Mouse (Mus musculus) heart, embryonic 14.5 days (tissue): ENCODE measurements around the gene Slc25a40. TPM values are rescaled to one million over a fixed set of nuclear protein-coding genes. Genes with fewer than 3 reads are reported as not detected.

Experiments used
- ATAC-seq: fragments of 200-750 bp; cut with Nextera tagmentation; 2 replicates; pipeline ENCODE4 v1.8.0; 2017; ENCODE audit warnings: low read depth, moderate TSS enrichment; ENCODE audit not compliant: insufficient number of reproducible peaks, insufficient read depth, low FRiP score
- H3K27ac ChIP-seq, 2 experiments: fragments of 200-500 bp in 1 of 2; fragments of 300-500 bp in 1 of 2; sonication (generic) in 1 of 2; replicated peaks in 1 of 2; 2 replicates each; pipeline ENCODE4 v1.5.1; 2012 to 2014; ENCODE audit warnings: low read depth in 2 of 2, low read length in 2 of 2, control low read depth in 1 of 2, mild to moderate bottlenecking in 1 of 2, mixed read lengths in 1 of 2; ENCODE audit not compliant: control insufficient read depth in 1 of 2, insufficient read depth in 1 of 2
- H3K27me3 ChIP-seq: fragments of 300-500 bp; sonication (generic); 2 replicates; pipeline ENCODE4 v1.6.1; 2014; ENCODE audit warnings: mild to moderate bottlenecking, low read length, control low read depth; ENCODE audit not compliant: control insufficient read depth, insufficient read depth
- H3K36me3 ChIP-seq: fragments of 300-500 bp; sonication (generic); 2 replicates; pipeline ENCODE4 v1.6.1; 2014; ENCODE audit warnings: mild to moderate bottlenecking, control low read depth, low read length, mixed read lengths; ENCODE audit not compliant: control insufficient read depth, insufficient read depth
- H3K4me1 ChIP-seq, 2 experiments: fragments of 200-500 bp in 1 of 2; fragments of 300-500 bp in 1 of 2; sonication (generic) in 1 of 2; 2 replicates each; pipeline ENCODE4 v1.6.1; 2012 to 2014; ENCODE audit warnings: low read length in 2 of 2, control low read depth in 1 of 2, mixed read lengths in 1 of 2; ENCODE audit not compliant: control insufficient read depth in 2 of 2, insufficient read depth in 2 of 2
- H3K4me2 ChIP-seq: fragments of 300-500 bp; sonication (generic); 2 replicates; pipeline ENCODE4 v1.6.1; 2014; ENCODE audit warnings: mild to moderate bottlenecking, low read length
- H3K4me3 ChIP-seq, 2 experiments: fragments of 200-500 bp in 1 of 2; fragments of 300-500 bp in 1 of 2; sonication (generic) in 1 of 2; 2 replicates each; pipeline ENCODE4 v1.5.1; 2012 to 2014; ENCODE audit warnings: low read length in 2 of 2, mild to moderate bottlenecking in 2 of 2, control low read depth in 1 of 2, low read depth in 1 of 2, moderate library complexity in 1 of 2; ENCODE audit not compliant: control insufficient read depth in 1 of 2, insufficient read depth in 1 of 2
- H3K9ac ChIP-seq: fragments of 300-500 bp; sonication (generic); 2 replicates; pipeline ENCODE4 v1.6.1; 2014; ENCODE audit warnings: mild to moderate bottlenecking, low read length
- H3K9me3 ChIP-seq: fragments of 300-500 bp; sonication (generic); 2 replicates; pipeline ENCODE4 v1.6.1; 2016; ENCODE audit warnings: low read length, control low read depth; ENCODE audit not compliant: control insufficient read depth
- WGBS: fragments of 180-500 bp; shearing (Covaris S2); extraction: QIAGEN DNeasy Blood & Tissue Kit; methylation state at CpG from one replicate; pipeline ENCODE4 v1.1.7; 2014; 5-methylcytosine and 5-hydroxymethylcytosine counted together
- polyA plus RNA-seq: library from polyadenylated mRNA; unstranded; fragments of >200 nt; fragmentation: Nextera tagmentation; extraction: Ambion mirVana; gene quantifications from 2 replicates; pipeline ENCODE4 v1.2.1, GENCODE M21; 2014

Slc25a40 gene
- 14.1 and 14.5 TPM in 2 replicates for polyA plus RNA-seq

GRCm38 (mm10) chr5:8422157-8422931, at the start of gene Slc25a40, which contains the start of gene Dbf4:
TSS of gene Slc25a40 (plus strand) at chr5:8422850.
TSS of gene Dbf4 (minus strand) at chr5:8422716.
- peak within 1 kb of the TSS; percentile 94 for H3K9ac ChIP-seq
- H3K9me3 ChIP-seq: no peaks in the 10 kb centered on the region
- H3K4me1 ChIP-seq: peaks cover 0 to 17% of the 10 kb centered on the region in 2 experiments; a peak in 3 of 4 replicates
- under 1% methylated on average over 92 of the region's 93 CpGs for WGBS
- H3K27me3 ChIP-seq: no peaks in the 10 kb centered on the region
- H3K36me3 ChIP-seq: peaks cover 25% of the 10 kb centered on the region
- ATAC-seq: peak; percentile 98
- H3K27ac ChIP-seq: peak within 1 kb of the TSS; percentile 84 to 86
- H3K4me3 ChIP-seq: peak within 1 kb of the TSS; percentile 86 to 89
- peak within 1 kb of the TSS; percentile 91 for H3K4me2 ChIP-seq

- H3K27ac ChIP-seq: no peak overlapping the region
- H3K4me1 ChIP-seq: no peaks in the 10 kb centered on the region
- no peak overlapping the region for H3K4me3 ChIP-seq
- no peaks in the 10 kb centered on the region for H3K9me3 ChIP-seq
- H3K36me3 ChIP-seq: no peaks in the 10 kb centered on the region
- ATAC-seq: no peak
- H3K4me2 ChIP-seq: no peak overlapping the region
- 0 out of 2 replicates have a peak, but pooled peaks cover under 1% of the 10 kb centered on the region for H3K27me3 ChIP-seq
- 77% methylated on average over 4 of the region's 4 CpGs for WGBS
- no peak overlapping the region for H3K9ac ChIP-seq
These were observed 49.2 kb upstream of the Slc25a40 start for GRCm38 (mm10) chr5:8373415-8373814.

- 70% methylated on average over 5 of the region's 5 CpGs for WGBS
- ATAC-seq: no peak
- H3K27ac ChIP-seq: no peak overlapping the region
- H3K4me2 ChIP-seq: no peak overlapping the region
- H3K9ac ChIP-seq: no peak overlapping the region
- no peak overlapping the region for H3K4me3 ChIP-seq
- H3K27me3 ChIP-seq: no peaks in the 10 kb centered on the region
- H3K36me3 ChIP-seq: no peaks in the 10 kb centered on the region
- no peaks in the 10 kb centered on the region for H3K9me3 ChIP-seq
- H3K4me1 ChIP-seq: no peaks in the 10 kb centered on the region
These were observed 48.2 kb upstream of the Slc25a40 start for GRCm38 (mm10) chr5:8374297-8374906.

GRCm38 (mm10) chr5:8393891-8394583, 28.6 kb upstream of the Slc25a40 start:
- Histone ChIP-seq H3K4me2 (no peak overlapping the region), H3K9me3 (no peaks in the 10 kb centered on the region), H3K36me3 (peaks cover 34% of the 10 kb centered on the region), H3K9ac (no peak overlapping the region), H3K27ac (no peak overlapping the region), H3K4me3 (no peak overlapping the region), H3K27me3 (no peaks in the 10 kb centered on the region), H3K4me1 (no peaks in the 10 kb centered on the region)
- WGBS: 68% methylated on average over 1 of the region's 1 CpGs
- ATAC-seq: no peak

- Histone ChIP-seq H3K36me3 (peaks cover 65% of the 10 kb centered on the region), H3K27me3 (no peaks in the 10 kb centered on the region), H3K9ac (no peak overlapping the region), H3K9me3 (no peaks in the 10 kb centered on the region), H3K27ac (no peak overlapping the region), H3K4me1 (no peaks in the 10 kb centered on the region), H3K4me2 (no peak overlapping the region), H3K4me3 (no peak overlapping the region)
- 93% methylated on average over 13 of the region's 13 CpGs for WGBS
- ATAC-seq: no peak
These were observed 24.9 kb upstream of the Slc25a40 start for GRCm38 (mm10) chr5:8397587-8398249.

GRCm38 (mm10) chr5:8408746-8409145, 13.9 kb upstream of the Slc25a40 start:
- H3K4me1 ChIP-seq: no peaks in the 10 kb centered on the region
- peaks cover 79% of the 10 kb centered on the region for H3K36me3 ChIP-seq
- H3K4me3 ChIP-seq: no peak overlapping the region
- no peak overlapping the region for H3K27ac ChIP-seq
- H3K9me3 ChIP-seq: no peaks in the 10 kb centered on the region
- ATAC-seq: no peak
- no peak overlapping the region for H3K4me2 ChIP-seq
- 84% methylated on average over 4 of the region's 4 CpGs for WGBS
- H3K27me3 ChIP-seq: no peaks in the 10 kb centered on the region
- no peak overlapping the region for H3K9ac ChIP-seq

GRCm38 (mm10) chr5:8416683-8417413, 5.8 kb upstream of the Slc25a40 start:
- Histone ChIP-seq H3K27ac (no peak overlapping the region), H3K9me3 (no peaks in the 10 kb centered on the region), H3K27me3 (no peaks in the 10 kb centered on the region), H3K36me3 (peaks cover 54% of the 10 kb centered on the region), H3K4me1 (peaks cover 0 to 9% of the 10 kb centered on the region in 2 experiments; a peak in 2 of 4 replicates), H3K4me2 (no peak overlapping the region), H3K4me3 (no peak overlapping the region), H3K9ac (no peak overlapping the region)
- ATAC-seq: no peak
- WGBS: 89% methylated on average over 3 of the region's 3 CpGs
